Mouse (Mus musculus) limb, embryonic 12.5 days (tissue): ENCODE measurements around the gene Zfp811. TPM values are rescaled to one million over a fixed set of nuclear protein-coding genes. Genes with fewer than 3 reads are reported as not detected.
"Not testable (repeated sequence)": the region's sequence is repeated elsewhere in the genome, so short reads cannot be mapped to it uniquely, and the experiment has no call there.

Experiments used
- ATAC-seq: fragments of 200-750 bp; cut with Nextera tagmentation; 2 replicates; pipeline ENCODE4 v1.8.0; 2017; ENCODE audit warnings: low read depth, moderate TSS enrichment; ENCODE audit not compliant: insufficient number of reproducible peaks, insufficient read depth, low FRiP score, low TSS enrichment
- H3K27ac ChIP-seq: fragments of 300-500 bp; sonication (generic); 2 replicates; pipeline ENCODE4 v1.5.1; 2016; ENCODE audit warnings: mild to moderate bottlenecking, moderate library complexity
- H3K27me3 ChIP-seq: fragments of 300-500 bp; sonication (generic); 2 replicates; pipeline ENCODE4 v1.6.1; 2016; ENCODE audit warnings: mild to moderate bottlenecking, moderate library complexity
- H3K36me3 ChIP-seq: fragments of 300-500 bp; sonication (generic); 2 replicates; pipeline ENCODE4 v1.6.1; 2016; ENCODE audit warnings: mild to moderate bottlenecking, moderate library complexity
- H3K4me1 ChIP-seq: fragments of 300-500 bp; sonication (generic); replicated peaks from 2 replicates; pipeline ENCODE4 v1.6.1; 2016
- H3K4me2 ChIP-seq: fragments of 300-500 bp; sonication (generic); 2 replicates; pipeline ENCODE4 v1.6.1; 2016; ENCODE audit warnings: mild to moderate bottlenecking, moderate library complexity
- H3K4me3 ChIP-seq: fragments of 300-500 bp; sonication (generic); replicated peaks from 2 replicates; pipeline ENCODE4 v1.5.1; 2016; ENCODE audit warnings: mild to moderate bottlenecking
- H3K9ac ChIP-seq: fragments of 300-500 bp; sonication (generic); replicated peaks from 2 replicates; pipeline ENCODE4 v1.6.1; 2016; ENCODE audit warnings: mild to moderate bottlenecking, moderate library complexity
- H3K9me3 ChIP-seq: fragments of 300-500 bp; sonication (generic); 2 replicates; pipeline ENCODE4 v1.6.1; 2016; ENCODE audit warnings: mild to moderate bottlenecking, moderate library complexity
- WGBS: fragments of 180-500 bp; shearing (Covaris S2); methylation state at CpG from one replicate; pipeline ENCODE4 v1.1.7; 2016; 5-methylcytosine and 5-hydroxymethylcytosine counted together
- polyA plus RNA-seq: library from polyadenylated mRNA; unstranded; fragments of >200 nt; fragmentation: Nextera tagmentation; extraction: Ambion mirVana; gene quantifications from 2 replicates; pipeline ENCODE4 v1.2.1, GENCODE M21; 2016

Zfp811 gene
- 5.0 and 5.6 TPM in 2 replicates for polyA plus RNA-seq

- Histone ChIP-seq H3K27me3 (no peaks in the 10 kb centered on the region; the same call in 1 of the 2 replicates), H3K4me3 (peak within 1 kb of the TSS; percentile 52), H3K9me3 (no peaks in the 10 kb centered on the region), H3K4me1 (peaks cover 8% of the 10 kb centered on the region), H3K27ac (0 out of 2 replicates have a peak within 1 kb of the TSS, but pooled peaks have one; percentile 53), H3K9ac (peak within 1 kb of the TSS; percentile 71), H3K4me2 (peak within 1 kb of the TSS; percentile 64), H3K36me3 (peaks cover 5% of the 10 kb centered on the region)
- ATAC-seq: peak; percentile 80
- 2% methylated on average over 17 of the region's 17 CpGs for WGBS
Observed at GRCm38 (mm10) chr17:32809544-32810374, at the start of gene Zfp811. Gene Zfp811 (minus strand): TSS chr17:32809931.

GRCm38 (mm10) chr17:32856713-32857112 lies 47.0 kb upstream of the Zfp811 start:
- WGBS: 63% methylated on average over 4 of the region's 6 CpGs
- not testable (repeated sequence) for ATAC-seq, H3K4me3 ChIP-seq, H3K27ac ChIP-seq, H3K9me3 ChIP-seq, H3K4me1 ChIP-seq, H3K4me2 ChIP-seq, H3K36me3 ChIP-seq, H3K9ac ChIP-seq, H3K27me3 ChIP-seq

GRCm38 (mm10) chr17:32851581-32851980 lies 41.9 kb upstream of the Zfp811 start:
- no peak overlapping the region for H3K4me2 ChIP-seq
- WGBS: 61% methylated on average over 7 of the region's 7 CpGs
- no peak for ATAC-seq
- H3K4me1 ChIP-seq: no peaks in the 10 kb centered on the region
- H3K9me3 ChIP-seq: no peaks in the 10 kb centered on the region
- H3K9ac ChIP-seq: no peak overlapping the region
- no peak overlapping the region for H3K27ac ChIP-seq
- H3K27me3 ChIP-seq: no peaks in the 10 kb centered on the region
- no peaks in the 10 kb centered on the region for H3K36me3 ChIP-seq
- H3K4me3 ChIP-seq: no peak overlapping the region

- H3K9ac ChIP-seq: no peak overlapping the region
- H3K27ac ChIP-seq: no peak overlapping the region
- ATAC-seq: no peak
- WGBS: 84% methylated on average over 2 of the region's 2 CpGs
- no peak overlapping the region for H3K4me3 ChIP-seq
- no peaks in the 10 kb centered on the region for H3K27me3 ChIP-seq
- H3K36me3 ChIP-seq: no peaks in the 10 kb centered on the region
- no peaks in the 10 kb centered on the region; the same call in 1 of the 2 replicates for H3K4me1 ChIP-seq
- H3K4me2 ChIP-seq: no peak overlapping the region
- H3K9me3 ChIP-seq: peaks cover 8% of the 10 kb centered on the region; the same call in 1 of the 2 replicates
Observed at GRCm38 (mm10) chr17:32841388-32841787, 31.7 kb upstream of the Zfp811 start.

GRCm38 (mm10) chr17:32839083-32839802 lies 29.5 kb upstream of the Zfp811 start:
- no peaks in the 10 kb centered on the region; the same call in 1 of the 2 replicates for H3K4me1 ChIP-seq
- no peaks in the 10 kb centered on the region for H3K36me3 ChIP-seq
- peaks cover 8% of the 10 kb centered on the region; the same call in 1 of the 2 replicates for H3K9me3 ChIP-seq
- H3K4me2 ChIP-seq: peak overlapping the region; percentile 27
- H3K9ac ChIP-seq: no peak overlapping the region
- H3K4me3 ChIP-seq: no peak overlapping the region
- H3K27ac ChIP-seq: no peak overlapping the region
- no peak for ATAC-seq
- WGBS: 38% methylated on average over 15 of the region's 15 CpGs
- H3K27me3 ChIP-seq: no peaks in the 10 kb centered on the region

- Histone ChIP-seq H3K36me3 (peaks cover 19% of the 10 kb centered on the region), H3K9me3 (no peaks in the 10 kb centered on the region), H3K9ac (no peak overlapping the region), H3K4me3 (peak overlapping the region; percentile 80), H3K4me1 (peaks cover 6% of the 10 kb centered on the region), H3K4me2 (peak overlapping the region; percentile 73), H3K27ac (no peak overlapping the region), H3K27me3 (no peaks in the 10 kb centered on the region)
- 36% methylated on average over 3 of the region's 3 CpGs for WGBS
- ATAC-seq: peak; percentile 59; the same call in 1 of the 2 replicates
Observed at GRCm38 (mm10) chr17:32830418-32830782, 20.7 kb upstream of the Zfp811 start.

- H3K4me1 ChIP-seq: peaks cover 6% of the 10 kb centered on the region
- peaks cover 25% of the 10 kb centered on the region for H3K36me3 ChIP-seq
- ATAC-seq: peak; percentile 95
- peak within 1 kb of the TSS; percentile 80 for H3K4me3 ChIP-seq
- no peaks in the 10 kb centered on the region for H3K27me3 ChIP-seq
- H3K9ac ChIP-seq: peak within 1 kb of the TSS; percentile 94
- 2% methylated on average over 30 of the region's 35 CpGs for WGBS
- H3K4me2 ChIP-seq: peak within 1 kb of the TSS; percentile 73
- H3K9me3 ChIP-seq: no peaks in the 10 kb centered on the region
- peak within 1 kb of the TSS; percentile 80 for H3K27ac ChIP-seq
Observed at GRCm38 (mm10) chr17:32829540-32830417, 20.0 kb upstream of the Zfp811 start, which contains the start of gene Zfp799. Gene Zfp799 (minus strand): TSS chr17:32830261.

- Histone ChIP-seq H3K36me3 (peaks cover 55% of the 10 kb centered on the region), H3K9ac (no peak overlapping the region), H3K9me3 (no peaks in the 10 kb centered on the region), H3K27ac (no peak overlapping the region), H3K4me1 (no peaks in the 10 kb centered on the region), H3K27me3 (no peaks in the 10 kb centered on the region), H3K4me3 (no peak overlapping the region), H3K4me2 (no peak overlapping the region)
- WGBS: 95% methylated on average over 1 of the region's 1 CpGs
- ATAC-seq: no peak
Observed at GRCm38 (mm10) chr17:32816074-32816784, 6.5 kb upstream of the Zfp811 start.

- Histone ChIP-seq H3K4me3 (no peak overlapping the region), H3K36me3 (peaks cover 37% of the 10 kb centered on the region), H3K9ac (no peak overlapping the region), H3K9me3 (no peaks in the 10 kb centered on the region), H3K27me3 (no peaks in the 10 kb centered on the region; the same call in 1 of the 2 replicates), H3K27ac (no peak overlapping the region), H3K4me2 (no peak overlapping the region), H3K4me1 (peaks cover 1% of the 10 kb centered on the region)
- 83% methylated on average over 7 of the region's 7 CpGs for WGBS
- ATAC-seq: no peak
Observed at GRCm38 (mm10) chr17:32814136-32814535, 4.4 kb upstream of the Zfp811 start.

- H3K27me3 ChIP-seq: no peaks in the 10 kb centered on the region; the same call in 1 of the 2 replicates
- ATAC-seq: no peak
- peaks cover 8% of the 10 kb centered on the region for H3K4me1 ChIP-seq
- no peaks in the 10 kb centered on the region for H3K9me3 ChIP-seq
- no peak overlapping the region for H3K4me3 ChIP-seq
- H3K27ac ChIP-seq: no peak overlapping the region
- H3K9ac ChIP-seq: no peak overlapping the region
- H3K36me3 ChIP-seq: peaks cover 11% of the 10 kb centered on the region
- WGBS: 49% methylated on average over 1 of the region's 1 CpGs
- H3K4me2 ChIP-seq: no peak overlapping the region
Observed at GRCm38 (mm10) chr17:32810648-32811047, 917 bp upstream of the Zfp811 start.
